Mouse (Mus musculus): Measurements from ENCODE around the gene Rdh19.
A peak's percentile ranks its signal among the peaks of the same experiment; 100 is the strongest.

GRCm38 (mm10) chr10:127896705-127897104, 47.0 kb downstream of the Rdh19 start:
- TF ChIP-seq EP300 (IDR thresholded peaks at IDR 0.05; ENCODE audit: insufficient read depth, low read depth, low read length) (peak; percentile 75), CTCF (IDR thresholded peaks at IDR 0.05; ENCODE audit: low read depth, low read length) (no peak), POLR2A (IDR thresholded peaks at IDR 0.05; ENCODE audit: insufficient read depth, low read length) (no peak)

Data from ES-Bruce4 (cell line).